Comparison of ENCODE assay signal across 8 mouse cellular contexts in the genomic region with DNA sequence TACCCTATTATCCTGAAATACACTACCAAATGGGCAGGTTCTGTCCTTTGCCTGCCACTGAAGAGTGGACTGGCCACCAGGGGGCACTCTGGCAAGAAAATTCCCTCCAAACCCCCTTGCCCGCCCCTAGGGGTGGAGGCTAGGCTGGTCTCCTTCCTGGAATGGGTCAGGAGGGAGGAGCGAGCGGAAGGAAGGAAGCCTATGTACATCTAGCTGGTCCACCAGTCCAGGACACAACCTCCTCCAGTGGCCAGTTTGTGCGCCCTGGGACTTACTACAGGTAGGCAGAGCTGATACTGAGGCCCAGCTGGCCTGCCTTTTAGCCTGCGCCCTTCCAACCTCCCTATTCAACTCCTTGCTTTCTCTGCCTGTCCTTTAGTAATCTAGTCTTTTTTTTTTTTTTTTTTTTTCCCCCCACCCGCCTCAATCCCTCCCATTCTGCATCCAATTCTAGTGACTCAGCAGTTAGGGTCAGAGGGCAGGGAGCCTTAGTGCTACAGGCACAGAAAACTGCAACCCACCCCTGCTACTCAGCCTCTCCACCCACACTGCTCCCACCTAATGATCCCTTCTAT. TPM values are rescaled to one million over a fixed set of nuclear protein-coding genes. Genes with fewer than 3 reads are reported as not detected.
DNase-seq lines count a peak whose midpoint lies in the region; ATAC-seq lines count a peak whose summit lies in the region.

A gene (plus strand): TSS at position 170 of the 575 bp plus-strand sequence.

- H3K9ac ChIP-seq in embryonic facial prominence, embryonic 13.5 days = peak within 1 kb of the TSS; percentile 51; the same call in 1 of the 2 replicates
- 0 out of 2 replicates have a peak within 1 kb of the TSS, but pooled peaks have one; percentile 20 for H3K9ac ChIP-seq in midbrain, embryonic 12.5 days (replicated peaks)

- 32% methylated on average over 6 of the region's 6 CpGs for WGBS in embryonic facial prominence, embryonic 13.5 days
- WGBS in limb, embryonic 10.5 days = 31% methylated on average over 6 of the region's 6 CpGs
- 25% methylated on average over 6 of the region's 6 CpGs for WGBS in midbrain, embryonic 12.5 days

- H3K36me3 ChIP-seq in embryonic facial prominence, embryonic 13.5 days = peaks cover 83% of the 10 kb centered on the region
- peaks cover 87% of the 10 kb centered on the region for H3K36me3 ChIP-seq in limb, embryonic 10.5 days
- H3K36me3 ChIP-seq in midbrain, embryonic 12.5 days = peaks cover 56% of the 10 kb centered on the region

- H3K27me3 ChIP-seq in embryonic facial prominence, embryonic 13.5 days = no peaks in the 10 kb centered on the region
- H3K27me3 ChIP-seq in limb, embryonic 10.5 days (ENCODE audit: low read depth, poor library complexity, severe bottlenecking) = no peaks in the 10 kb centered on the region
- H3K27me3 ChIP-seq in midbrain, embryonic 12.5 days = no peaks in the 10 kb centered on the region

- ATAC-seq in embryonic facial prominence, embryonic 13.5 days (ENCODE audit: insufficient number of reproducible peaks, insufficient read depth, low FRiP score, low TSS enrichment, low read depth) = peak; percentile 68
- peak; percentile 82 for ATAC-seq in midbrain, embryonic 12.5 days (ENCODE audit: low FRiP score, low read depth)

- peak; percentile 76 for DNase-seq in 3134 (ENCODE audit: extremely low read depth, insufficient read length, low spot score)
- peak; percentile 96 to 98 for DNase-seq in adrenal gland, postnatal 36 days
- peak; percentile 96 to 98 for DNase-seq in heart, adult 18-20 months
- DNase-seq in kidney, adult 18-20 months = peak; percentile 95
- DNase-seq in limb, embryonic 10.5 days (ENCODE audit: low spot score) = peak; percentile 97
- peak; percentile 90 for DNase-seq in skeletal muscle tissue, adult 2 months (ENCODE audit: low read depth, low spot score)

- no peaks in the 10 kb centered on the region for H3K9me3 ChIP-seq in embryonic facial prominence, embryonic 13.5 days
- H3K9me3 ChIP-seq in limb, embryonic 10.5 days (replicated peaks) = no peaks in the 10 kb centered on the region
- H3K9me3 ChIP-seq in midbrain, embryonic 12.5 days = no peaks in the 10 kb centered on the region

- 0 out of 2 replicates have a peak within 1 kb of the TSS, but pooled peaks have one; percentile 33 for H3K27ac ChIP-seq in embryonic facial prominence, embryonic 13.5 days
- 0 out of 2 replicates have a peak within 1 kb of the TSS, but pooled peaks have one; percentile 23 for H3K27ac ChIP-seq in limb, embryonic 10.5 days
- H3K27ac ChIP-seq in midbrain, embryonic 12.5 days (replicated peaks) = 0 out of 2 replicates have a peak within 1 kb of the TSS, but pooled peaks have one; percentile 1

- peak within 1 kb of the TSS; percentile 52 for H3K4me2 ChIP-seq in embryonic facial prominence, embryonic 13.5 days
- H3K4me2 ChIP-seq in midbrain, embryonic 12.5 days (replicated peaks) = 0 out of 2 replicates have a peak within 1 kb of the TSS, but pooled peaks have one; percentile 5

- H3K4me3 ChIP-seq in embryonic facial prominence, embryonic 13.5 days = peak within 1 kb of the TSS; percentile 27
- H3K4me3 ChIP-seq in limb, embryonic 10.5 days = peak within 1 kb of the TSS; percentile 22; the same call in 1 of the 2 replicates
- no peak within 1 kb of the TSS for H3K4me3 ChIP-seq in midbrain, embryonic 12.5 days

- peaks cover 12% of the 10 kb centered on the region; the same call in 1 of the 2 replicates for H3K4me1 ChIP-seq in embryonic facial prominence, embryonic 13.5 days
- H3K4me1 ChIP-seq in limb, embryonic 10.5 days = peaks cover 12% of the 10 kb centered on the region
- H3K4me1 ChIP-seq in midbrain, embryonic 12.5 days = 0 out of 2 replicates have a peak, but pooled peaks cover 5% of the 10 kb centered on the region

RNA-seq across cellular contexts. Expression of the gene that starts here (rescaled TPM):
- total RNA-seq in adrenal gland, postnatal 36 days (2021) = 10 to 100 TPM; 30.0 to 53.3 TPM
- polyA plus RNA-seq in embryonic facial prominence, embryonic 13.5 days (2015; fragmentation: Nextera tagmentation; extraction: Ambion mirVana) = 15.0 and 15.2 TPM in 2 replicates
- 10 to 100 TPM; 10.8 to 13.9 TPM for total RNA-seq in heart, adult 18-20 months (2021)
- 5.5 and 8.2 TPM in 2 replicates for polyA plus RNA-seq in limb, embryonic 10.5 days (2016; fragmentation: Nextera tagmentation; extraction: Ambion mirVana)
- 8.1 and 8.3 TPM in 2 replicates for polyA plus RNA-seq in midbrain, embryonic 12.5 days (2016; fragmentation: Nextera tagmentation; extraction: Ambion mirVana)
